In genomic region chr17:26939178-26939972, GRCm38 (mm10) we compare ENCODE assay signal across 8 mouse cellular contexts. TPM values are rescaled to one million over a fixed set of nuclear protein-coding genes. Genes with fewer than 3 reads are reported as not detected.
DNase-seq lines count a peak whose midpoint lies in the region; ATAC-seq lines count a peak whose summit lies in the region.

Gene Cuta, minus strand, starts transcription at chr17:26939569.

- peaks cover 3% of the 10 kb centered on the region for H3K36me3 ChIP-seq in lung, embryonic 16.5 days (ENCODE audit: control insufficient read depth, insufficient read depth, low read length)

- peak; percentile 96 for DNase-seq in MEL-GATA-1-ER (ENCODE audit: extremely low read depth, low read depth)
- peak; percentile 100 for DNase-seq in cerebellum, adult 8-10 months
- peak; percentile 99 for DNase-seq in forelimb bud, embryonic 11.5 days (ENCODE audit: low read depth, low spot score)
- DNase-seq in layer of hippocampus, adult 9-10 months (ENCODE audit: low spot score), result peak; percentile 99
- peak; percentile 93 for DNase-seq in ovary, postnatal 10 days (ENCODE audit: low spot score)
- peak; percentile 99 for DNase-seq in thymus, postnatal 10 days (ENCODE audit: low spot score in 2 of 2)

- under 1% methylated on average over 70 of the region's 70 CpGs for WGBS in lung, embryonic 16.5 days

- H3K9ac ChIP-seq in lung, embryonic 16.5 days (ENCODE audit: low read length), result peak within 1 kb of the TSS; percentile 79

- H3K4me3 ChIP-seq in lung, embryonic 16.5 days (ENCODE audit: low read length), result peak within 1 kb of the TSS; percentile 75

- no peaks in the 10 kb centered on the region for H3K27me3 ChIP-seq in lung, embryonic 16.5 days (ENCODE audit: control insufficient read depth, insufficient read depth, low read depth, low read length)

- ATAC-seq in hematopoietic stem cell, adult 5-6 weeks (replicated peaks in 1 of 2; ENCODE audit: insufficient read depth in 1 of 2, low FRiP score in 2 of 2, low TSS enrichment in 1 of 2, low read depth in 1 of 2, poor library complexity in 2 of 2, severe bottlenecking in 2 of 2), result peak; percentile 92 to 93
- ATAC-seq in lung, embryonic 16.5 days (ENCODE audit: low read depth), result peak; percentile 96

- peaks cover 21% of the 10 kb centered on the region for H3K4me1 ChIP-seq in lung, embryonic 16.5 days (replicated peaks; ENCODE audit: control insufficient read depth, insufficient read depth, low read length)

- H3K4me2 ChIP-seq in lung, embryonic 16.5 days (ENCODE audit: low read depth, low read length), result peak within 1 kb of the TSS; percentile 74

- H3K27ac ChIP-seq in lung, embryonic 16.5 days (ENCODE audit: low read length), result peak within 1 kb of the TSS; percentile 92

- no peaks in the 10 kb centered on the region for H3K9me3 ChIP-seq in lung, embryonic 16.5 days (ENCODE audit: control insufficient read depth, low read length)

RNA-seq across cellular contexts. Expression of gene Cuta, which starts in this region (rescaled TPM):
- total RNA-seq in hematopoietic stem cell, adult 5-6 weeks (2017), result 40.2 and 52.0 TPM in 2 replicates
- polyA plus RNA-seq in lung, embryonic 16.5 days (2015; fragmentation: Nextera tagmentation; extraction: Ambion mirVana), result 194 and 199 TPM in 2 replicates

Comparison
In these comparisons a context has a peak if more than half of its experiments do, and no peak if none do; other contexts are left out.
1. Peak in every context shown above with its lines: DNase-seq, ATAC-seq, H3K4me3 ChIP-seq and H3K27ac ChIP-seq.